Mouse (Mus musculus): ENCODE measurements around the gene Baz1a.
"Not testable (repeated sequence)": the region's sequence is repeated elsewhere in the genome, so short reads cannot be mapped to it uniquely, and the experiment has no call there.

Baz1a gene

GRCm38 (mm10) chr12:54986052-54986717, 28.0 kb downstream of the Baz1a start, which contains the start of gene Gm20403:
TSS of gene Gm20403 (minus strand) at chr12:54986529.
- in situ Hi-C loops (cut with MboI; ENCODE audit: low pct_unique_long_range_greater_than_20kb in 1 of 2, low sequenced_read_pairs in 2 of 2, unreplicated experiment in 1 of 2), result no loop called here

- in situ Hi-C loops (cut with MboI; ENCODE audit: low pct_unique_long_range_greater_than_20kb in 1 of 2, low sequenced_read_pairs in 2 of 2, unreplicated experiment in 1 of 2), result no loop called here
Observed at GRCm38 (mm10) chr12:54985257-54986051, 28.7 kb downstream of the Baz1a start.

DNA sequence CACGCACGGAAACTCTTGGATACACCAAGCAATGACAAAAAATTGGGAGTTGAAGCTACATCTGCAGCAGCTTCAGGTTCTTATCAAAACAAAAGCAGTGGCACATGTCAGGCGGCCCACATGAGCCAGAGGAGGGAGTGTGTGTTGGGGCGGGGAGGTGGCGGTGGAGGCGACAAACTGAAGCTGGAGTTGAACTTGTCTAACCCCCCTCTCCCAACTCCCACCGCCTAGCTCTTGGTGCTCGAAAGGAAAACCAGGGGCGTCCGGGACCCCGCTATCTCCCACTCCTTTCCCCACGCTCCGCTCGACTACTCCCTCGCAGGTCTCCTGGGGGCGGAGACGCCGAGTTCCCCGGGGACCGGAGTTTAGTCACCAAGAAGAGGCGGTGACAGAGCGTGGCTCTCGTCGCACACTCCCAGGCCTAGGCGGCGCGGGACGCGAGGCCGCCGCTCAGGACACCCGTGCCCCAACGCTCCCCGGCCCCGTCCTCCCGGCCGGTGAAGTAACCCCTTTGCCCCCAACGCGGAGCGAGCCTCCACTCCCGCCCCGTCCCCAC, 29.4 kb downstream of the Baz1a start:
- in situ Hi-C loops (cut with MboI; ENCODE audit: low pct_unique_long_range_greater_than_20kb in 1 of 2, low sequenced_read_pairs in 2 of 2, unreplicated experiment in 1 of 2), result no loop called here

DNA sequence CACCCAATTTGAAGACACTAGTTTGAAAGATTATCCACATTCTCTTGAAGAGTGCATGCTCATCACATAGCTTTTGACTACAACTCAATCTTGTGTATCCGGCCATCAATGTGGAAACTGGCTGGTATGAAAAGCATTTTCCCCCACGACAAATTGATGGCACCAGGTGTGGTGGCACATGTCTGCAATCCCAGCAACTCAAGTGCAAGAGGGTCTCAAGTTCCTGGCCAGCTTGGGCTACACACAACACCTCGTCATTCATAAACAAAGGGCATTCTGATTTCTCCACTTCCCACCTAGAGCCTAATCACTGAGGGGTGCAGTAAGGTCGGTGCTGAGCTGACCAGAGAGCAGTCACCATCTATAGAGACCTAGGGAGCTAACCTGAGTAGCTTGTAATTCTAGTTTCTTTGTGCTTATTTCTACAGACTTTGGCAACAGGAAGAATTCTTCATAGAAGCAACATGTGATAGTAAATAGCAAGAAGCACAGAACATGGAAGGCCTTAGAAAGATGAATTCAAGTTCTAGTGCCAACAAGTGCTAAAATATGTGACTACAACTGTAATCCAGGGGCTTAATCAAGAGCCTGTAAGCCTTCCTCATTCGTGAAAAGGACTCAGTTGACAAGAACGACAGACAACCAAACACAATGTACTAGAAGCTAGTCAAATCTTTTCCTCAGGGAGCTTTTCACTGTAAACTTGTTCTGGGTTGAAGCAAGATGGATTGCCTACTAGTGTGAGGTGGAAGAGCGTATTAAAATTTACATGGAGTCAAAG, 31.0 kb downstream of the Baz1a start:
- in situ Hi-C loops (cut with MboI; ENCODE audit: low pct_unique_long_range_greater_than_20kb in 1 of 2, low sequenced_read_pairs in 2 of 2, unreplicated experiment in 1 of 2), result no loop called here

GRCm38 (mm10) chr12:54981962-54982361, 32.2 kb downstream of the Baz1a start:
- in situ Hi-C loops (cut with MboI; ENCODE audit: low pct_unique_long_range_greater_than_20kb in 1 of 2, low sequenced_read_pairs in 2 of 2, unreplicated experiment in 1 of 2), result no loop called here

DNA sequence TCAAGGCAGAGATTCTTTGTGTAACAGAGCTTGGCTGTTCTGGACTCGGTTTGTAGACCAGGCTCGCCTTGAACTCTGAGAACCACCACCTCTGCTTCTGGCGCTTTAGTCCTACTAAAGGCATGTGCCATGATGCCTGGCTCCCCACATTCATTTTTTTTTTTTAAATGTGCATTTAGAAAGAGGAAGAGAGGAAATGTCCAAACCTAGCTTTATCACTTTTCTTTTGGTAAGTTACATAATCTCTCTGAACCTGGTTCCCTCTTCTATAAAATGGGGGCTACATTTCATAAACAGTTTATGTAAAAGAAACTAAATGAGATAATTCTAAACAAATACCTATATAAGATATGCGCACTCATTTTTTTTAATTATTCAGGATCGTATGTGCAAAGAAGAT, 33.2 kb downstream of the Baz1a start:
- in situ Hi-C loops (cut with MboI; ENCODE audit: low pct_unique_long_range_greater_than_20kb in 1 of 2, low sequenced_read_pairs in 2 of 2, unreplicated experiment in 1 of 2), result no loop called here

DNA sequence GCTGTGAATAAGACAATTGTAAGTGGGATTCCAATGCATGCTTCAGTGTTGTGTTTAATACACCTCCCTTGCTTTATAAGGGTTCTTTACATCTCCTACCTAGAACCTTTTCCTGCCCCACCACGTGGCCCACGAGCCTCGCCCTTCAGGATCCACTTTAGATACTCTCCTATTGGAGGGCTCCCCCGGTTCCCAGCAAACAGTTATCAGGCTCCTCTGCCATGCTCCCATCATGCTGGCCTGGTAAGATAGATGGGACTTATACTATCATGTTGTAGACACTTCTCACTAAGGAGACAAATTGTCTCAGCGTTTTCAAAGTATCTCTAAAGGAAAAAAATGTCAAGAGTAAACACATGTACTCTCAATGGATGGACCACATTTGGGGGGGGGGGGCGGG, 33.6 kb downstream of the Baz1a start:
- in situ Hi-C loops (cut with MboI; ENCODE audit: low pct_unique_long_range_greater_than_20kb in 1 of 2, low sequenced_read_pairs in 2 of 2, unreplicated experiment in 1 of 2), result no loop called here

DNA sequence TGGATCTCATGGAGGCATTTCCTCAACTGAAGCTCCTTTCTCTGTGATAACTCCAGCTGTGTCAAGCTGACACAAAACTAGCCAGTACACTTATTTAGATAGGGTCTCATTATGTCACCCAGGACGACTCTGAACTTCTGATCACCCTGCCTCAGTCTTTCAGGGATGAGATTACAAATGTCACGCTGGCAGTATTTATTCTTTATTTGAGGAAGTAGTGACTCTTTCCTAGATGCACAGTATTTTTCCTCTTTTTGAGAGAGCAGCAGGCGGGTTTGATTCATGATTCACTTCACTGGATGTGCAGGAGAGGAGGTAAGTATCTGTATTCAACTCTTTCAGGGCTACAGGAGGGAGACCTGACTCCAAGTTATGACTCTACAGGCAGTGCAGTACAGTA, 45.1 kb downstream of the Baz1a start:
- in situ Hi-C loops (cut with MboI; ENCODE audit: low pct_unique_long_range_greater_than_20kb in 1 of 2, low sequenced_read_pairs in 2 of 2, unreplicated experiment in 1 of 2), result no loop called here

GRCm38 (mm10) chr12:54965532-54966160, 48.5 kb downstream of the Baz1a start:
- in situ Hi-C loops (cut with MboI; ENCODE audit: low pct_unique_long_range_greater_than_20kb in 1 of 2, low sequenced_read_pairs in 2 of 2, unreplicated experiment in 1 of 2), result no loop called here

DNA sequence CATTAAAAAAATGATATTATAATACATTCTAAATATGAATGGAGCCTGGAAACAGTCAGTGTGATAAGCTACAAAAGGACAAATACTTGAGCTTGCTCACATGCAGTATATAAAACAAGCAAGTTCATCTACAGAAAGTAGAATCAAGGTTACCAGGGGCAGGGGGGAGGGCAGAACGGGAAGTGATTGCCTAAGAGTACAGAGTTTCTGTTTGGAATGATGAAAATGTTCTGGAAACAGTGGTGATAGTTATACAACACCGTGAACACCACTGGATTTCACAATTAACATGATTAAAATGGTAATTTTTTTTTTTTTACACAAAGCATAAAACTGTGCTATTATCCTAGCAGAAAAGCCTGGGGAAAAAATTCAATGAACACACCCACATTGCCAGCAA, 54.6 kb downstream of the Baz1a start:
- in situ Hi-C loops (cut with MboI; ENCODE audit: low pct_unique_long_range_greater_than_20kb in 1 of 2, low sequenced_read_pairs in 2 of 2, unreplicated experiment in 1 of 2), result no loop called here

DNA sequence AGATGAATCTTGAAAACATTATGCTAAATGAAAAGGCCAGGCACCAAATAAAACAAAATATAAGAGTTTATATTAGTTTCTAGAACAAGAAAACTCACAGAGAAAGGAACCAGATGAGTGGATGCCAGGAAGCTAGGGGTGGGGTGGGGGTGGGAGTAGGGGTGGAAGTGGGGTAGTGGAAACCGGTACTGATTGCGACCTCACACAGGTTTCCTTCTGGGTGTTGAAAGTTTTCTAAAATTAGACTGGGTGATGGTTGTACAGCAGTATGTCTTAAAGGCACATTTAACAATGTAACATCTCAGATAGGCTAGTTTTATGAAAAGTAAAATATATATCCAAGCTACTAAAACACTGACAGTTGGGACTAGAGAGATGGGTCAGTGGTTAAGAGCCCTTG, 57.2 kb downstream of the Baz1a start:
- in situ Hi-C loops (cut with MboI; ENCODE audit: low pct_unique_long_range_greater_than_20kb in 1 of 2, low sequenced_read_pairs in 2 of 2, unreplicated experiment in 1 of 2), result no loop called here

- in situ Hi-C loops (cut with MboI; ENCODE audit: low pct_unique_long_range_greater_than_20kb in 1 of 2, low sequenced_read_pairs in 2 of 2, unreplicated experiment in 1 of 2), result no loop called here
Observed at GRCm38 (mm10) chr12:54956457-54956856, 57.7 kb downstream of the Baz1a start.

- in situ Hi-C loops (cut with MboI; ENCODE audit: low pct_unique_long_range_greater_than_20kb in 1 of 2, low sequenced_read_pairs in 2 of 2, unreplicated experiment in 1 of 2), result no loop called here
Observed at GRCm38 (mm10) chr12:54946116-54946515, 68.0 kb downstream of the Baz1a start.

GRCm38 (mm10) chr12:54942586-54943157, 71.5 kb downstream of the Baz1a start:
- in situ Hi-C loops (cut with MboI; ENCODE audit: low pct_unique_long_range_greater_than_20kb in 1 of 2, low sequenced_read_pairs in 2 of 2, unreplicated experiment in 1 of 2), result not testable (repeated sequence)

DNA sequence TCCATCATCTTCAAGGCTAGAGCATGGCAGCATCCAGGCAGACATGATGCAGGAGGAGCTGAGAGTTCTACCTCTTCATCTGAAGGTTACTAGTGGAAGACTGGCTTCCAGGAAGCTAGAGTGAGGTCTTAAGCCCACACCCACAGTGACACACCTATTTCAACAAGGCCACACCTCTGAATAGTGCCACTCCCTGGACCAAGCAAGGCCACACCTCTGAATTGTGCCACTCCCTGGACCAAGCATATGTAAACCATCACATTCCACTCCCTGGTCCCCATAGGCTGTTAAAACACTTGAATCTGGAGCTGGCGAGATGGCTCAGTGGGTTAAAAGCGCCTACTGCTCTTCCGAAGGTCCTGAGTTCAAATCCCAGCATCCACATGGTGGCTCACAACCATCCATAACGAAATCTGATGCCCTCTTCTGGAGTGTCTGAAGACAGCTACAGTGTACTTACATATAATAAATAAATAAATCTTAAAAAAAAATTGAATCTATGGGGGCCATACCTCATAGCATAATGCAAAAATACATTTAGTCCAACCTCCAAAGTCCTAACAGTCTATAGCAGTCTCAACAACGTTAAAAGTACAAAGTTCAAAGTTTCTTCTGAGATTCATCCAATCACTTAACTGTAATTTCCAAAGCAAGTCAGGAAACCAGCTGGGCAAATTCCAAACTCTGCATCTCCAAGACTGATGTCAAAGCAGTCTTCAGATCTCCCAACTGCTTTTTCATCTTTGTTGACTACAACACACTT, 76.4 kb downstream of the Baz1a start:
- in situ Hi-C loops (cut with MboI; ENCODE audit: low pct_unique_long_range_greater_than_20kb in 1 of 2, low sequenced_read_pairs in 2 of 2, unreplicated experiment in 1 of 2), result not testable (repeated sequence)

- in situ Hi-C loops (cut with MboI; ENCODE audit: low pct_unique_long_range_greater_than_20kb in 1 of 2, low sequenced_read_pairs in 2 of 2, unreplicated experiment in 1 of 2), result no loop called here
Observed at GRCm38 (mm10) chr12:54910387-54910786, 103.8 kb downstream of the Baz1a start.

DNA sequence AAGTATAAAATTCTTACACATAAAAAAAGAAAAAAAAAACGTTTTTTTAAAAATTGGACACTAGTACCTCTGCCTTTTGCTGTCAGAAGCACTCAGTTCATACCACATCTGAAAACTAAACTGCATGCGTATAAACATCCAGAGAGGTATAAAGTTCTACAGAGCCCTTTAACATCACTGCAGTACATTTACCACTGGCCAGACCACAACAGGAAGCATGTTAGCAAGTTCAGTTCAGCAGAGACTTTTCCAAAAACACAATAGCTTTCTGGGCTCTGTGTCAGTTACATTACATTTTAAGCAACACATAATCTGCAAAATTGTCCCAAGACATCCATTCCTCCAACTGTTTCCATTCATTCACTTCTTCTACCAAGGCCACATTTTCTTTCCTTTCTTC, 121.6 kb downstream of the Baz1a start:
- in situ Hi-C loops (cut with MboI; ENCODE audit: low pct_unique_long_range_greater_than_20kb in 1 of 2, low sequenced_read_pairs in 2 of 2, unreplicated experiment in 1 of 2), result not testable (repeated sequence)

- in situ Hi-C loops (cut with MboI; ENCODE audit: low pct_unique_long_range_greater_than_20kb in 1 of 2, low sequenced_read_pairs in 2 of 2, unreplicated experiment in 1 of 2), result no loop called here
Observed at GRCm38 (mm10) chr12:54890426-54890825, 123.7 kb downstream of the Baz1a start.
